Mouse (Mus musculus): ENCODE data around the gene Dync1li2. TPM values are rescaled to one million over a fixed set of nuclear protein-coding genes. Genes with fewer than 3 reads are reported as not detected.
A peak's percentile ranks its signal among the peaks of the same experiment; 100 is the strongest.

Gene Dync1li2
- total and polyA plus RNA-seq, 2 experiments from 2014 or later, result 73.4 to 80.5 TPM

GRCm38 (mm10) chr8:104393767-104394166 lies 49.1 kb downstream of the Dync1li2 start:
- ATAC-seq (ENCODE audit: low FRiP score), result no peak
- no peaks in the 10 kb centered on the region for H3K9me3 ChIP-seq (ENCODE audit: low read length)
- no peak for TF ChIP-seq CTCF (IDR thresholded peaks at IDR 0.05)
- peaks cover 3% of the 10 kb centered on the region; the same call in 1 of the 2 replicates for H3K4me1 ChIP-seq (ENCODE audit: insufficient read depth, low read length)
- H3K27ac ChIP-seq (ENCODE audit: low read depth, low read length), result no peak overlapping the region
- 75% methylated on average over 6 of the region's 6 CpGs for WGBS
- H3K4me3 ChIP-seq (ENCODE audit: low read depth, low read length), result peak overlapping the region; percentile 92; the same call in 1 of the 2 replicates
- no peaks in the 10 kb centered on the region for H3K36me3 ChIP-seq (ENCODE audit: insufficient read depth, low read length)
- H3K9ac ChIP-seq (replicated peaks; ENCODE audit: low read length, poor library complexity, severe bottlenecking), result 0 out of 2 replicates have a peak overlapping the region, but pooled peaks have one; percentile 96
- H3K27me3 ChIP-seq (ENCODE audit: insufficient read depth, low read length), result no peaks in the 10 kb centered on the region
- DNase-seq (ENCODE audit: low spot score), result no peak
- H3K4me2 ChIP-seq (ENCODE audit: low read depth, low read length, poor library complexity, severe bottlenecking), result peak overlapping the region; percentile 84

GRCm38 (mm10) chr8:104393139-104393538 lies 49.7 kb downstream of the Dync1li2 start:
- 95% methylated on average over 6 of the region's 7 CpGs for WGBS
- Histone ChIP-seq H3K4me2 (ENCODE audit: low read depth, low read length, poor library complexity, severe bottlenecking) (no peak overlapping the region), H3K9me3 (ENCODE audit: low read length) (no peaks in the 10 kb centered on the region), H3K4me3 (ENCODE audit: low read depth, low read length) (peak overlapping the region; percentile 92; the same call in 1 of the 2 replicates), H3K27me3 (ENCODE audit: insufficient read depth, low read length) (no peaks in the 10 kb centered on the region), H3K27ac (ENCODE audit: low read depth, low read length) (no peak overlapping the region), H3K9ac (replicated peaks; ENCODE audit: low read length, poor library complexity, severe bottlenecking) (no peak overlapping the region), H3K4me1 (ENCODE audit: insufficient read depth, low read length) (peaks cover 3% of the 10 kb centered on the region; the same call in 1 of the 2 replicates), H3K36me3 (ENCODE audit: insufficient read depth, low read length) (no peaks in the 10 kb centered on the region)
- no peak for ATAC-seq (ENCODE audit: low FRiP score)
- no peak for TF ChIP-seq CTCF (IDR thresholded peaks at IDR 0.05)
- DNase-seq (ENCODE audit: low spot score), result no peak

- ATAC-seq (ENCODE audit: low FRiP score), result no peak
- no peak for DNase-seq (ENCODE audit: low spot score)
Observed at GRCm38 (mm10) chr8:104390245-104390644, 52.6 kb downstream of the Dync1li2 start.

GRCm38 (mm10) chr8:104387980-104388379 lies 54.9 kb downstream of the Dync1li2 start:
- Histone ChIP-seq H3K27me3 (ENCODE audit: insufficient read depth, low read length) (no peaks in the 10 kb centered on the region), H3K4me1 (ENCODE audit: insufficient read depth, low read length) (peaks cover 10% of the 10 kb centered on the region; the same call in 1 of the 2 replicates), H3K9me3 (ENCODE audit: low read length) (no peaks in the 10 kb centered on the region), H3K4me2 (ENCODE audit: low read depth, low read length, poor library complexity, severe bottlenecking) (no peak overlapping the region), H3K27ac (ENCODE audit: low read depth, low read length) (no peak overlapping the region), H3K36me3 (ENCODE audit: insufficient read depth, low read length) (no peaks in the 10 kb centered on the region), H3K4me3 (ENCODE audit: low read depth, low read length) (no peak overlapping the region), H3K9ac (replicated peaks; ENCODE audit: low read length, poor library complexity, severe bottlenecking) (no peak overlapping the region)
- WGBS, result 88% methylated on average over 2 of the region's 2 CpGs
- TF ChIP-seq CTCF (IDR thresholded peaks at IDR 0.05), result no peak
- ATAC-seq (ENCODE audit: low FRiP score) (no peak; the same call in 1 of the 2 replicates), DNase-seq (ENCODE audit: low spot score) (no peak)

More at GRCm38 (mm10) chr8:104390245-104390644, 52.6 kb downstream of the Dync1li2 start:
- H3K9me3 ChIP-seq (ENCODE audit: low read length), result no peaks in the 10 kb centered on the region
- no peaks in the 10 kb centered on the region for H3K36me3 ChIP-seq (ENCODE audit: insufficient read depth, low read length)
- no peak overlapping the region for H3K4me3 ChIP-seq (ENCODE audit: low read depth, low read length)
- H3K4me2 ChIP-seq (ENCODE audit: low read depth, low read length, poor library complexity, severe bottlenecking), result no peak overlapping the region
- WGBS, result 83% methylated on average over 8 of the region's 8 CpGs
- no peak for TF ChIP-seq CTCF (IDR thresholded peaks at IDR 0.05)
- peaks cover 9% of the 10 kb centered on the region; the same call in 1 of the 2 replicates for H3K4me1 ChIP-seq (ENCODE audit: insufficient read depth, low read length)
- H3K27ac ChIP-seq (ENCODE audit: low read depth, low read length), result no peak overlapping the region
- no peaks in the 10 kb centered on the region for H3K27me3 ChIP-seq (ENCODE audit: insufficient read depth, low read length)
- no peak overlapping the region for H3K9ac ChIP-seq (replicated peaks; ENCODE audit: low read length, poor library complexity, severe bottlenecking)

GRCm38 (mm10) chr8:104387501-104387900 lies 55.3 kb downstream of the Dync1li2 start:
- WGBS, result 68% methylated on average over 7 of the region's 7 CpGs
- DNase-seq (ENCODE audit: low spot score) (no peak), ATAC-seq (ENCODE audit: low FRiP score) (no peak)
- H3K4me1 ChIP-seq (ENCODE audit: insufficient read depth, low read length), result peaks cover 12% of the 10 kb centered on the region; the same call in 1 of the 2 replicates
- H3K9me3 ChIP-seq (ENCODE audit: low read length), result no peaks in the 10 kb centered on the region
- H3K4me2 ChIP-seq (ENCODE audit: low read depth, low read length, poor library complexity, severe bottlenecking), result no peak overlapping the region
- H3K27me3 ChIP-seq (ENCODE audit: insufficient read depth, low read length), result no peaks in the 10 kb centered on the region
- TF ChIP-seq CTCF (IDR thresholded peaks at IDR 0.05), result no peak
- H3K4me3 ChIP-seq (ENCODE audit: low read depth, low read length), result no peak overlapping the region
- H3K9ac ChIP-seq (replicated peaks; ENCODE audit: low read length, poor library complexity, severe bottlenecking), result no peak overlapping the region
- no peak overlapping the region for H3K27ac ChIP-seq (ENCODE audit: low read depth, low read length)
- H3K36me3 ChIP-seq (ENCODE audit: insufficient read depth, low read length), result no peaks in the 10 kb centered on the region

GRCm38 (mm10) chr8:104386693-104387092 lies 56.2 kb downstream of the Dync1li2 start:
- Histone ChIP-seq H3K36me3 (ENCODE audit: insufficient read depth, low read length) (no peaks in the 10 kb centered on the region), H3K4me2 (ENCODE audit: low read depth, low read length, poor library complexity, severe bottlenecking) (no peak overlapping the region), H3K4me1 (ENCODE audit: insufficient read depth, low read length) (peaks cover 12% of the 10 kb centered on the region; the same call in 1 of the 2 replicates), H3K27ac (ENCODE audit: low read depth, low read length) (no peak overlapping the region), H3K4me3 (ENCODE audit: low read depth, low read length) (no peak overlapping the region), H3K9ac (replicated peaks; ENCODE audit: low read length, poor library complexity, severe bottlenecking) (no peak overlapping the region), H3K27me3 (ENCODE audit: insufficient read depth, low read length) (no peaks in the 10 kb centered on the region), H3K9me3 (ENCODE audit: low read length) (no peaks in the 10 kb centered on the region)
- ATAC-seq (ENCODE audit: low FRiP score) (no peak), DNase-seq (ENCODE audit: low spot score) (no peak)
- TF ChIP-seq CTCF (IDR thresholded peaks at IDR 0.05), result no peak
- 21% methylated on average over 4 of the region's 4 CpGs for WGBS
